ENCODE assay signal across 12 mouse cellular contexts in the genomic region with DNA sequence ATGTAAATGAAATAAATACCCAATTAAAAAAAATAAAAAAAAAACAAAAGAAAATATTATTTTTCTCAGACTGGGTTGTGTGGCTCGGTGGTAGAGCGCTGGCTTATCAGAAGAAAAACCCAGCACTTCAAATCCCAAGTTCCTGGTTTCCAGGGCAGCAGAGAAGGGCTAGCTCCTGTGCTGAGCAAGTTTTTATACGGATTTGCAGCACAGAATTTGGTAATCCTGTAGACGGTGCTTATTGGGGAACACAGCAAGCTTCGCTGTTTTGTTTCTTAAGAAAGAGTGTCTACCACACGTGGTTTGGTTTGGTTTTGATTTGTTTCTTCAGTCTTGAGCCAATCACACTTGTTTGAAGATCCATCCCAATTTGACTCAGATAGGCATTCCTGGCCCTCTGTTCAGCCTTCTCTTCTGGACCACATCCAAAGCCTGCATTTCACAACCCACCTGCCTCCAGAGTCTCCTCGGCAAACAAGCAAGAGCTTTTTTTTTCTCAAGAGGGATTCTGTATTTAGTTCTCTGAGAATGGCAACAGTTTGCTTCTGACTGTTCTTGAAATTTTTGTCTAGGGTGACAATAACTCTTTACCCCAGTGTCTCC. TPM values are rescaled to one million over a fixed set of nuclear protein-coding genes. Genes with fewer than 3 reads are reported as not detected.
DNase-seq lines count a peak whose midpoint lies in the region; TF ChIP-seq lines count a peak whose summit lies in the region.
"Had no signal": no experiment of that assay in that cellular context is flagged by ENCODE, and none has a peak within 500 bp of the region (broad histone marks: within the 10 kb centered on the region; RNA-seq: fewer than 3 reads in every experiment).

No protein-coding gene starts in this region.

- no peak overlapping the region for H3K27ac ChIP-seq in gastrocnemius, adult 2 months
- H3K27ac ChIP-seq: forebrain, embryonic 10.5 days; heart, embryonic 15.5 days; hindbrain, embryonic 14.5 days; liver, embryonic 13.5 days; neural tube, embryonic 13.5 days had no signal

- intact Hi-C loops in gastrocnemius, adult 2 months (cut with DNase I): no loop called here

- no peak overlapping the region for H3K4me3 ChIP-seq in gastrocnemius, adult 2 months
- H3K4me3 ChIP-seq: forebrain, embryonic 10.5 days; heart, embryonic 15.5 days; liver, embryonic 13.5 days; neural tube, embryonic 13.5 days had no signal

- TF ChIP-seq CTCF in gastrocnemius, adult 2 months (IDR thresholded peaks at IDR 0.05): no peak

- DNase-seq in gastrocnemius, adult 2 months: peak; percentile 34
- DNase-seq in gastrocnemius, postnatal 10 days: no peak
- peak; percentile 31 to 37 for DNase-seq in right cerebral cortex, postnatal 10 days (ENCODE audit: low spot score in 2 of 2)
- no peak for DNase-seq in right cerebral cortex, postnatal 25 days
- peak; percentile 11 for DNase-seq in fibroblast of lung, adult 2 months (ENCODE audit: low read depth)
- DNase-seq in thymus, postnatal 14 days: no peak
- DNase-seq in testis, postnatal 14 days (ENCODE audit: low spot score): no peak
- DNase-seq: liver, embryonic 13.5 days had no signal

RNA-seq across cellular contexts. Expression of a gene that starts 11.4 kb away (rescaled TPM):
- total RNA-seq in gastrocnemius, adult 2 months (2021): 10 to 100 TPM; 14.8 to 14.9 TPM
- total RNA-seq in gastrocnemius, postnatal 10 days (2021): 10 to 100 TPM; 15.7 to 18.9 TPM

RNA-seq across cellular contexts. Expression of a gene that starts 53.6 kb away (rescaled TPM):
- 10 to 100 TPM; 33.2 to 35.8 TPM for total RNA-seq in gastrocnemius, adult 2 months (2021)
- total RNA-seq in gastrocnemius, postnatal 10 days (2021): 10 to 100 TPM; 17.0 to 24.2 TPM

Comparison
In these comparisons a context has a peak if more than half of its experiments do, and no peak if none do; other contexts are left out.
1. DNase-seq: peak in gastrocnemius, adult 2 months (single experiment), right cerebral cortex, postnatal 10 days (2 of 2) and fibroblast of lung, adult 2 months (single experiment); none in gastrocnemius, postnatal 10 days (single experiment), right cerebral cortex, postnatal 25 days (single experiment), thymus, postnatal 14 days (single experiment) and testis, postnatal 14 days (single experiment).